Mouse (Mus musculus) stomach, embryonic 14.5 days (tissue): Measurements from ENCODE around the gene Ces2c. TPM values are rescaled to one million over a fixed set of nuclear protein-coding genes. Genes with fewer than 3 reads are reported as not detected.

Experiments
- ATAC-seq: fragments of 200-750 bp; cut with Nextera tagmentation; 2 replicates; pipeline ENCODE4 v1.8.0; 2017; ENCODE audit warnings: low read depth, moderate TSS enrichment; ENCODE audit not compliant: insufficient number of reproducible peaks, insufficient read depth, low FRiP score
- H3K27ac ChIP-seq: fragments of 300-500 bp; sonication (generic); 2 replicates; pipeline ENCODE4 v1.5.1; 2014; ENCODE audit warnings: mild to moderate bottlenecking, low read length, moderate library complexity, mixed read lengths
- H3K27me3 ChIP-seq: fragments of 300-500 bp; sonication (generic); 2 replicates; pipeline ENCODE4 v1.6.1; 2014; ENCODE audit warnings: low read length, control low read depth, mixed read lengths; ENCODE audit not compliant: control insufficient read depth, insufficient read depth
- H3K36me3 ChIP-seq: fragments of 300-500 bp; sonication (generic); 2 replicates; pipeline ENCODE4 v1.6.1; 2014; ENCODE audit warnings: mild to moderate bottlenecking, control low read depth, low read length, moderate library complexity, mixed read lengths; ENCODE audit not compliant: control insufficient read depth, insufficient read depth
- H3K4me1 ChIP-seq: fragments of 300-500 bp; sonication (generic); 2 replicates; pipeline ENCODE4 v1.6.1; 2014; ENCODE audit warnings: low read length, control low read depth, mixed read lengths; ENCODE audit not compliant: control insufficient read depth, insufficient read depth
- H3K4me2 ChIP-seq: fragments of 300-500 bp; sonication (generic); replicated peaks from 2 replicates; pipeline ENCODE4 v1.6.1; 2014; ENCODE audit warnings: low read depth, low read length, control low read depth
- H3K4me3 ChIP-seq: fragments of 300-500 bp; sonication (generic); 2 replicates; pipeline ENCODE4 v1.5.1; 2014; ENCODE audit warnings: low read depth, low read length, control low read depth
- H3K9ac ChIP-seq: fragments of 300-500 bp; sonication (generic); replicated peaks from 2 replicates; pipeline ENCODE4 v1.6.1; 2014; ENCODE audit warnings: low read depth, mild to moderate bottlenecking, control low read depth, low read length, moderate library complexity, mixed read lengths
- H3K9me3 ChIP-seq: fragments of 300-500 bp; sonication (generic); 2 replicates; pipeline ENCODE4 v1.6.1; 2016; ENCODE audit warnings: low read depth, low read length, control low read depth; ENCODE audit not compliant: control insufficient read depth
- WGBS: fragments of 180-500 bp; shearing (Covaris S2); extraction: QIAGEN DNeasy Blood & Tissue Kit; methylation state at CpG from one replicate; pipeline ENCODE4 v1.1.7; 2014; 5-methylcytosine and 5-hydroxymethylcytosine counted together
- polyA plus RNA-seq: library from polyadenylated mRNA; unstranded; fragments of >200 nt; fragmentation: Nextera tagmentation; extraction: Ambion mirVana; gene quantifications from 2 replicates; pipeline ENCODE4 v1.2.1, GENCODE M21; 2014

Ces2c gene
- polyA plus RNA-seq = 0.32 TPM in 2 replicates

- Histone ChIP-seq H3K4me2 (no peak within 1 kb of the TSS), H3K27me3 (no peaks in the 10 kb centered on the region), H3K9me3 (no peaks in the 10 kb centered on the region), H3K36me3 (no peaks in the 10 kb centered on the region), H3K27ac (no peak within 1 kb of the TSS), H3K9ac (no peak within 1 kb of the TSS), H3K4me3 (no peak within 1 kb of the TSS), H3K4me1 (no peaks in the 10 kb centered on the region)
- WGBS = 80% methylated on average over 3 of the region's 3 CpGs
- no peak for ATAC-seq
Observed at GRCm38 (mm10) chr8:104846831-104847230, at the start of gene Ces2c. Gene Ces2c (plus strand): TSS chr8:104847068.

GRCm38 (mm10) chr8:104799385-104799784, 47.5 kb upstream of the Ces2c start:
- Histone ChIP-seq H3K4me3 (no peak overlapping the region), H3K9me3 (no peaks in the 10 kb centered on the region), H3K36me3 (no peaks in the 10 kb centered on the region), H3K4me2 (no peak overlapping the region), H3K27me3 (no peaks in the 10 kb centered on the region), H3K9ac (no peak overlapping the region), H3K27ac (no peak overlapping the region), H3K4me1 (no peaks in the 10 kb centered on the region)
- 92% methylated on average over 1 of the region's 1 CpGs for WGBS
- no peak for ATAC-seq

GRCm38 (mm10) chr8:104806127-104806526, 40.7 kb upstream of the Ces2c start:
- Histone ChIP-seq H3K36me3 (no peaks in the 10 kb centered on the region), H3K9ac (no peak overlapping the region), H3K27ac (no peak overlapping the region), H3K4me3 (no peak overlapping the region), H3K9me3 (no peaks in the 10 kb centered on the region), H3K4me1 (no peaks in the 10 kb centered on the region), H3K27me3 (no peaks in the 10 kb centered on the region), H3K4me2 (no peak overlapping the region)
- no peak for ATAC-seq
- WGBS = 29% methylated on average over 2 of the region's 2 CpGs

- Histone ChIP-seq H3K27ac (no peak overlapping the region), H3K9ac (no peak overlapping the region), H3K4me1 (no peaks in the 10 kb centered on the region), H3K27me3 (no peaks in the 10 kb centered on the region), H3K4me2 (no peak overlapping the region), H3K9me3 (no peaks in the 10 kb centered on the region), H3K4me3 (no peak overlapping the region), H3K36me3 (no peaks in the 10 kb centered on the region)
- no peak for ATAC-seq
- 77% methylated on average over 7 of the region's 7 CpGs for WGBS
Observed at GRCm38 (mm10) chr8:104808542-104809413, 38.1 kb upstream of the Ces2c start.

- H3K27ac ChIP-seq = no peak overlapping the region
- no peaks in the 10 kb centered on the region for H3K36me3 ChIP-seq
- H3K4me1 ChIP-seq = no peaks in the 10 kb centered on the region
- no peaks in the 10 kb centered on the region for H3K9me3 ChIP-seq
- WGBS = 83% methylated on average over 3 of the region's 3 CpGs
- no peak for ATAC-seq
- H3K27me3 ChIP-seq = no peaks in the 10 kb centered on the region
- H3K4me2 ChIP-seq = no peak overlapping the region
- no peak overlapping the region for H3K9ac ChIP-seq
- no peak overlapping the region for H3K4me3 ChIP-seq
Observed at GRCm38 (mm10) chr8:104809436-104809835, 37.4 kb upstream of the Ces2c start.

- H3K9ac ChIP-seq = no peak overlapping the region
- WGBS = 88% methylated on average over 1 of the region's 1 CpGs
- no peaks in the 10 kb centered on the region for H3K4me1 ChIP-seq
- no peaks in the 10 kb centered on the region for H3K36me3 ChIP-seq
- no peaks in the 10 kb centered on the region for H3K27me3 ChIP-seq
- no peak overlapping the region for H3K4me3 ChIP-seq
- no peak overlapping the region for H3K27ac ChIP-seq
- H3K9me3 ChIP-seq = no peaks in the 10 kb centered on the region
- ATAC-seq = no peak
- no peak overlapping the region for H3K4me2 ChIP-seq
Observed at GRCm38 (mm10) chr8:104826912-104827311, 20.0 kb upstream of the Ces2c start.

- Histone ChIP-seq H3K36me3 (no peaks in the 10 kb centered on the region), H3K4me1 (no peaks in the 10 kb centered on the region), H3K27me3 (no peaks in the 10 kb centered on the region), H3K4me3 (no peak overlapping the region), H3K4me2 (no peak overlapping the region), H3K27ac (no peak overlapping the region), H3K9ac (no peak overlapping the region), H3K9me3 (no peaks in the 10 kb centered on the region)
- ATAC-seq = no peak
- 76% methylated on average over 3 of the region's 3 CpGs for WGBS
Observed at GRCm38 (mm10) chr8:104828221-104828620, 18.6 kb upstream of the Ces2c start.

GRCm38 (mm10) chr8:104831440-104831839, 15.4 kb upstream of the Ces2c start, which contains the start of gene Ces2b:
Gene Ces2b (plus strand): TSS chr8:104831572.
- no peak for ATAC-seq
- no peaks in the 10 kb centered on the region for H3K27me3 ChIP-seq
- 49% methylated on average over 5 of the region's 5 CpGs for WGBS
- H3K4me1 ChIP-seq = no peaks in the 10 kb centered on the region
- no peaks in the 10 kb centered on the region for H3K36me3 ChIP-seq
- no peaks in the 10 kb centered on the region for H3K9me3 ChIP-seq
- H3K4me3 ChIP-seq = no peak within 1 kb of the TSS
- no peak within 1 kb of the TSS for H3K4me2 ChIP-seq
- no peak within 1 kb of the TSS for H3K9ac ChIP-seq
- H3K27ac ChIP-seq = no peak within 1 kb of the TSS
